Mouse (Mus musculus): ENCODE measurements around the gene Gm45753. TPM values are rescaled to one million over a fixed set of nuclear protein-coding genes. Genes with fewer than 3 reads are reported as not detected.

The Gm45753 gene
- total RNA-seq, 2 experiments from 2014 or later = 0.39 to 4.2 TPM

Other genes starting within 250 kb of the Gm45753 start
- under 1 TPM in 1 of 2 experiments, not detected in 1; 0.36 TPM for gene Mtnr1a, start 239.3 kb downstream of the Gm45753 start, total RNA-seq (2021)
- 10 to 100 TPM in 1 of 2 experiments, under 1 TPM in 1; 0.34 to 12.8 TPM for gene F11, start 46.4 kb downstream of the Gm45753 start, total RNA-seq (2021)
- gene Klkb1, start 13.6 kb downstream of the Gm45753 start, total RNA-seq (2021) = 1 to 10 TPM in 1 of 2 experiments, under 1 TPM in 1; 0.17 to 5.6 TPM
- gene Cyp4v3, start 24.8 kb upstream of the Gm45753 start, total RNA-seq (2021) = 10 to 100 TPM; 10.4 to 12.7 TPM
- gene Fam149a, start 73.8 kb upstream of the Gm45753 start, total RNA-seq (2021) = 10 to 100 TPM; 11.5 to 24.3 TPM
- gene Tlr3, start 102.6 kb upstream of the Gm45753 start, total RNA-seq (2021) = 10 to 100 TPM in 1 of 2 experiments, 1 to 10 TPM in 1; 9.7 to 10.7 TPM
- 10 to 100 TPM; 88.1 TPM for gene Sorbs2, start 199.3 kb upstream of the Gm45753 start, total RNA-seq (2021)

Measured in adrenal gland, postnatal 4 days (tissue).